Mouse (Mus musculus) testis, adult 2 months (tissue): ENCODE results near the gene Ctnna3.

ENCODE experiments used
- CTCF ChIP-seq: fragments of 200-500 bp; IDR thresholded peaks from 2 replicates; pipeline ENCODE4 v1.5.1; 2012; ENCODE audit warnings: low read depth, mild to moderate bottlenecking, inconsistent platforms, low read length, moderate library complexity; ENCODE audit not compliant: control insufficient read depth, insufficient read depth, insufficient replicate concordance
- POLR2A ChIP-seq: fragments of 200-500 bp; IDR thresholded peaks from 2 replicates; pipeline ENCODE4 v1.6.1; 2012; ENCODE audit warnings: low read depth, mild to moderate bottlenecking, inconsistent platforms, low read length, moderate library complexity; ENCODE audit not compliant: control insufficient read depth

DNA sequence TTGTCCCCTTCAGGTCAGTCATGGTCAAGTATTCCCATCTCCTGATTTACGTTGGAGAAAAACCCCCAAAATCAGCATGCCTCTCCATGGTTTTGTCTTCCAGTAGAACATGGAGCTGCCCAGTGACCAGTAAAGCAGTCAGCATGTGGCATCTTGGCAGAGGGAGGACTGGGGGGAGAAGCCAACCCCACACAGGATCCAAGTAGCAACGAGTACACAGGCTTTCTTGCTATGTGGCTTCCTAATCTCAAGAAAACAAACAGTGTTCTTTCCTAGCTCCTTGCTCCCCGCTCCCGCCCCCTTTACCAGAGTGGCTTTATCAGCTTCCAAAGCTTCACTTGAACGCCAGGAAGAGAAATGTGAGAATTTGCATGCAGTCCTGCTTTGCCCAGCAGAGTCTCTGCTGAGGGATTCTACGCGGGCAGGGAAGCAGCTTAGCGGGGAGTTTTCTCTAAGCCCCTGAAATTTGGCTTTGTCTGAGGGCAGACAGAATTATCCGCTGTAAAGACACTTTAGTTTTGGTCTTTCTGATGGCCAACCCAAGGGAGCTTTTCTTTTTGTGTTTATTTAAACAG lies 380.2 kb downstream of the Ctnna3 start:
- TF ChIP-seq POLR2A (no peak), CTCF (no peak)
